Mouse (Mus musculus): ENCODE measurements around the gene Ryr1.
A peak's percentile ranks its signal among the peaks of the same experiment; 100 is the strongest.
"Not testable (repeated sequence)": the region's sequence is repeated elsewhere in the genome, so short reads cannot be mapped to it uniquely, and the experiment has no call there.

Gene Ryr1

DNA sequence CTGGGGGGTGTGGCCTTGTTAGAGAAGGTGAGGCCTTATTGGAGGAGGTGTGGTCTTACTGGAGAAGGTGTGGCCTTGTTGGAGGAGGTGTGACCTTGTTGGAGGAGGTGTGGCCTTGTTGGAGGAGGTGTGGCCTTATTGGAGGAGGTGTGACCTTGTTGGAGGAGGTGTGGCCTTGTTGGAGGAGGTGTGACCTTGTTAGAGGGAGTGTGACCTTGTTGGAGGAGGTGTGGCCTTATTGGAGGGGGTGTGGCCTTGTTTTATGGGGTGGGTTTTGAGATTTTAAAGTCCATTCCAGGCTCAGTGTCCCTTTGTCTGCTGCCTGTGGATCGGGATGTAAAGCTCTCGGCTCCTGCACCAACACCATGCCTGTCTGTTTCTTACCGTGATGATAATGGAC is 40.6 kb downstream of the Ryr1 start:
- DNase-seq (ENCODE audit: low read depth in 2 of 2, low spot score in 2 of 2): no peak

DNA sequence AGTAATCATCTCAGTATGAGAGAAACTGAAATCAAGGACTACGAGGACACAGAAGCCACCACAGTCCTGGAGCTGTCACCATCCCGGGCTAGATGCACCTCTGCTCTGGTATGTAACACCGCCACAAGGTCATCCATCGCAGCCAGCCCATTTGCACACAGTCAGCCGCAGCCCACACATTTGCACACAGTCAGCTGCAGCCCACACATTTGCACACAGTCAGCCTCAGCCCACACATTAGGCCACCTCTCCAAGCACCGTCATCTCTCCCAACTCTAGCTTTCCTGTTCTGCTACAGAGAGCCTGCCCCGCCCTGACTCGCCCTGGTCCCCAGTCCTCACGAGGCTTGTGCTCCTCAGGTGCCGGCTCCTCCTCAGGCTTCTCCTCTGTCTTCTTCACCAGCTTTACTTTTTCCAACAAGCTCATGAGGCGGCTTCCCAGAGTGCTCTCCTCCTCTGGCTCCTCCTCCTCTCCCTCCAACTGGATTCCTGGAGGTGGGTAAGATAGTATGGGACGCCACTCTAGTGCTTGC is 45.5 kb downstream of the Ryr1 start:
- no peak for DNase-seq (ENCODE audit: low read depth in 2 of 2, low spot score in 2 of 2)

DNA sequence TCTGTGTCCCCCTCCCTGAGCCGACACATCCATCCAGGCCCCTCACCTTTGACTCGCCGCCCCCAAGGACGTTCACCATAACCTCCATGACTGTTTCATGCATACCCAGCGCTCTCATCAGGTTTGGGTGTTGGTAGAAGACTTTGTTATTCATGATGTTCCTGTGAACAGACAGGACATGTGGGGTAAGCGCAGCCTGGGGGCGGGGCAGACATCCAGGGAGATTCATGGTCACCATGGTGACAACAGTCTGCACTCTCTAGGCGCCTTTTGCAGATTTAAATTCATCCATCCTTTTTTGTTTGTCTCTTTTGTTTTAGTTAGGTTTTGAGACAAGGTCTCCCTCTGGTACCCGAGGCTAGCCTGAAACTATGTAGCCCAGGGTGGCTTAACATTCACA is 48.0 kb downstream of the Ryr1 start:
- DNase-seq (ENCODE audit: low read depth in 2 of 2, low spot score in 2 of 2): no peak

DNA sequence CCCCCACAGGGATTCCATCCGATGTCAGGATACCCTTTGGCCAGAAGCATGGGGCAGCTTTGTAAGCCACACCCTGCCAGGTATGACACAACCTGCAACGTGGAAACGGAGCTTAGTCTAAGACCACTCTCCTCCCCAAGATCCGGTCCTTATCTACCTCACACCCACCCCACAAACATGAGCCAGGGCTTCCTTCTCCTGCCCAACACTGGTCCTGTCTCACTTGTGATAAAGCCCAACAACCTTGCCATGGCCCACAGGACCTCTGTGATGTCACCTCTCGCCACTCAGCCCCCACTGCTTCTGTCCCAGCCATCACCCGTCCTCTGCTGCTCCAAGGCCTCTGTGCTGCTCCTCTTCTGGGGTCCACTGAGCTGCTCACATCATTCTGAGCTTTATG is 49.8 kb downstream of the Ryr1 start:
- no peak for DNase-seq (ENCODE audit: low read depth in 2 of 2, low spot score in 2 of 2)

DNA sequence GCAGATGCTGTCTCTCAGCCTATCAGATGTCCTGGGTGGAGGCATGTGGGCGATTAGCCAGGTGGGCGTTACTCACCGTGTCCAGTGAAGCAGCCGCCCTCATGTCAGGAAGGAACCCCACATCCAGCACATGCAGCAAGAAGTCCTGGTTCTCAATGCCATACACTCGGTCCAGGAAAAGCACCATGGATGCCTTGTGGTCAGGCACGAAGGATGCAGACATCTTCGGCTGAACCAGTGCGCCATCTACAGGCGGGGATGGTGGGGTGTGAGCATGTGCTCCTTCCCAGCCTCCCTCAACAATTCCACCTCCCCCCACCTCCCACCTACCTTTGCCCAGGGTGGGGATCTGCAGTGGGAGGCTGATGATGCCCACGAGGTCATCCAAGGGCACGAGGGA is 52.3 kb downstream of the Ryr1 start:
- DNase-seq (ENCODE audit: low read depth in 2 of 2, low spot score in 2 of 2): no peak

DNA sequence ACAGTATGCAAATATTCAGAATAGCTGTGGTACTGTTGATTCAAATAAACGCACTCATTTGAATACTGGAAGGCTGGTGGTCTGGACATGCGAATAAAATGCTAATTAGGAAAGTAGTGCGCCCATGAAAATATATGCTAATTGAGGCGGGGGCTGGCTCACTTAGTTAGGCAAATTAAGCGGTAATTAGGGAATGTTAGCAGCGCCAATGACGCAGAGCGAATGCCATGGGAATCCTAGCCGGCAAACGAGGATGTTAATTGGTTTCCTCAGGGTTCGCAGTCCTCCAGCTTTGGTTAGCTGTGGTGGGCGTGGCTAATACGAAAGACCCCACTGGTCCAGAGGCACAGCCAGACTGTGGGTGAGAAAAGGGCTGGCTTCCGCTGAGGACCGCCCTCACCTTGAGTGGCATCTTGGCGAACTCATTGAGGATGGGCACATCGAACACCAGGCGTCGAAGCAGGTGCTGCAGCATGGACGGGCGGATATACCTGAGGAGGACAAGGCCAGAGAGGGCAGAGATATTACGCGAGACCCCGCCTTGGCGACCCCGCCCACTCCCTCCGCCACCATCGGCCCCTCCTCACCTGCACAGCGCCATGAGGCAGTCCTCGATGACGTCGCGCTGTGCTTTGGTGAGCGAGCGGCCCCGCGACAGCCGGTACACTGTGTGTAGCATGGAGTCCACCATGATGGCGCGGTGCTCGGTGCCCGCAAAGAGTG is 53.6 kb downstream of the Ryr1 start:
- DNase-seq (ENCODE audit: low read depth in 2 of 2, low spot score in 2 of 2): no peak

DNA sequence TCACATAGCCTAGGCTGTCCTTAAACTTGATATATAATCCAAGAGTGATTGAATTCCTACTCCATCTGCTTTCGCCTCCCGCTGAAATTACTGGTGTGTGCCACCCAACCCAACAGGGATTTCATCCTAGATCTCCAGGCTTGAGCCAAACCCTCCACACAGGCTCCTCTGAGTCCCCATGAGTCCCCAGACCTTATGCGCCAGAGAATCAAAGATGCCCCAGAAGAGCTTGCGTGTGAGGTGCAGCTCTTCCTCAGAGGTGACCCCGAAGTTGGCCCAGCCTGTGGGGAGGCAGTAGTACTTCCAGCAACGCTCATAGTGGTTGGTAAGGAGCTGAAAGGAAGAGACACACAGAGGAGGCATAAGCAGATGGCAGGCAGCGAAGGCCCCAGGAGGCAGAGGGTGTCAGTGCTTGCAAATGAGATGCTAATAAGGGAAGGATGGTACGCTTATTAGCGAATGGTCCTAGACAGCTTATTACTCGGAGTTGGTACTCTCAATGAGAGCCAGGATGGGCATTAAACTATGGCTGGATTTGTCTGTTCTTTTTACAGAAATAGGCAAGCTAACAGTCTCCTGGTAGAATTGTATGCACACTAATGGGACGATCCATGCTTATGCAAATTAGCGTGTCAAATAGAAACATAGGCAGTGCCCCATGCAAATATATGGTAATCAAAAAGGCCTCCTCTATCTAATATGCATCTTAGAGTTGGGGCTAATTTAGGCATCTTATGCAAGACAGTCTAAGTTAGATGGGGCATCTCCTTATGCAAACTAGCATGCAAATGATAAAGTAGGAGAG is 54.4 kb downstream of the Ryr1 start:
- DNase-seq (ENCODE audit: low read depth in 2 of 2, low spot score in 2 of 2): no peak

DNA sequence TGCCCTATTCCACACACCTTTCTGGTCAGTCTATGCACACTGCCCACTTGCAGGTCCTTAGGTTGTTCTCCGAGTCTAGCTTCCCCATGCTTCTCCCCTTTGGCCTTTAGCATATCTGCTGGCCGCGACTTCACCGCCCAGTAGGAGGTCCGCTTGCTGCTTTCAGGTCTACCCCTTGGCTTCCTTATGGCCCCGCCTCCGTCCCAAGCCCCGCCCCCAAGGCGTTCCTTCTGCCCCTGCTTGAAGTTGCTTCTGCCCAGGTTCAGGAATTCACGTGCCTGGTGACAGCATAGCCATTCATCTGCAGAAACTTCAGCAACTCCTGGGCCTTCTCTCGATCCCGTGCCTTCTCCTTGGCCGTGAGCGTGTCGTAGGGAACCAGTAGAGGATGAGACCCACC is 57.2 kb downstream of the Ryr1 start:
- DNase-seq (ENCODE audit: low read depth in 2 of 2, low spot score in 2 of 2): no peak

DNA sequence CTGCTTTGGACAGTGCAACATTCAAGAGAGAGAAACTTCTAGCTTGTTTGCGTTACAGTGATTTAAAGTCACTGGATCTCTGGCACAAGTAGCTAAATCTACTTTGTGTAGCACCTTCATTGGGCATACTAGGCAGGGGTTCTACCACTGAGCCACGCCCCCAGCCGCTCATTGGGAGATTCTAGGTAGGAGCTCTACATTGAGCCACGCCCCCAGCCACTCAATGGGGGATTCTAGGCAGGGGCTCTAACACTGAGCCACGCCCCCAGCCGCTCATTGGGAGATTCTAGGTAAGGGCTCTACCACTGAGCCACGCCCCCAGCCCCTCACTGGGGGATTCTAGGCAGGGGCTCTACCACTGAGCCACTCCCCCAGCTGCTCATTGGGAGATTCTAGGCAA is 61.5 kb downstream of the Ryr1 start:
- not testable (repeated sequence) for DNase-seq (ENCODE audit: low read depth in 2 of 2, low spot score in 2 of 2)

DNA sequence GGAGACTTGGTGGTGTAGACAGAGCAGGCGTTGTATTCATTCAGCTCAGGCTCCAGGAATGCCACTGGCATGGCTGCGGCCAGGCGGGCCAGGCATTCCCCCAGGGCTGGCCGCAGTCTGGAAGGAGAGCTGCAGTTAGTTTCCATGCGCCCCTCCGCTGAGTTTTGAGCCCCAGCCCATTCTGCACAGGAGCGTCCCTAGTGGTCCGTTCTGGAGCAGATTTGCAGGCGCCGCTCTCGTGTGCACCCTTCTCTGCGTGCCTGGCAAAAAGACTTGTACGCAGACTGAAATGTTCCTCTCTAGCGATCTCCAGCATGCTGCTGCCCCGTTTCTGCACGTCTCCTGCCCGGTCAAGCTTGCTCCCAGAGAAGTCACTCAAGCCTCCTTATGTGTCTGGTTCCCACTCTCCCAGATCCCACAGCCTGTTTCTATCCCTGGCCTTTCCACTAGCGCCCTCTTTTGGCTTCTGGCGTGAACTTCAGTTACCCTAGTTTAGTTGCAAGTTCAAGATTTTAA is 63.4 kb downstream of the Ryr1 start:
- DNase-seq (ENCODE audit: low read depth in 2 of 2, low spot score in 2 of 2): no peak

DNA sequence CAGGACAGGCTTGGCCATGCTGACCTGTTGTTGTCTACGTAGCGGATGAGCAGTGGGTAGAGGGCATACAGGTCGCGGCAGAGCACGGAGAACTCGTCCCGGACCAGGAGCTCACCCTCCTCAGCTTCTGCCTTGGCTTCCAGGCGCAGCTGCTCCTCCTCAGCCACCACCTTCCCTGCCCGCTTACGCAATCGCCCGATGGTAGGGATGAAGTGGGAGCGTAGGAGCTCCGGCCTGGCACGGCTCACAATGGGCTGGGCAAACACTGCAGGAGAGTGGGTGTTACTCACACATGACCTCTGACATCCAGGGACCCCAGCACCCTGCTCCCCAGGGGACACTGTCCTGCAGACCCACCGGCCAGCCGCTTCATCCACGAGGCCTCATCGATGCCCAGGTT is 65.5 kb downstream of the Ryr1 start:
- DNase-seq (ENCODE audit: low read depth in 2 of 2, low spot score in 2 of 2): no peak

DNA sequence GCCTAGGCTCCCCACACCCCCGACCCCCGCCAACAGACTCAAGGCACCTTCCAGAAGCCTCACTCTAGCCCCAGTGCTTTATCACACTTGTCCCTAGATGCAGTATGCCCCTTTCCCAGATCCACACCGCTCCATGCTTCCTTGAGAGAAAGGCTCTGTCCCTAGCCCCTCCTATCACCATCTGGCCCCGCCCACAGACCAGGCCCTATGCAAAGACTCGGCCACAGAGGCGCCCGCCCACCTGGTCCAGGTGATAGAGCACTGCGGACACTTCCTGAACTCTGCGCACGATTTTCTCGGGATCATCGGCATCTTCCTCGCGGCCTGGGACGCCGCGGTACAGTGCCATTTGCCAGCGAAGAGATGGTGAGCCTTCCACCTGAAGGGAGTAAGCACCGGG is 72.2 kb downstream of the Ryr1 start:
- DNase-seq (ENCODE audit: low read depth in 2 of 2, low spot score in 2 of 2): no peak

DNA sequence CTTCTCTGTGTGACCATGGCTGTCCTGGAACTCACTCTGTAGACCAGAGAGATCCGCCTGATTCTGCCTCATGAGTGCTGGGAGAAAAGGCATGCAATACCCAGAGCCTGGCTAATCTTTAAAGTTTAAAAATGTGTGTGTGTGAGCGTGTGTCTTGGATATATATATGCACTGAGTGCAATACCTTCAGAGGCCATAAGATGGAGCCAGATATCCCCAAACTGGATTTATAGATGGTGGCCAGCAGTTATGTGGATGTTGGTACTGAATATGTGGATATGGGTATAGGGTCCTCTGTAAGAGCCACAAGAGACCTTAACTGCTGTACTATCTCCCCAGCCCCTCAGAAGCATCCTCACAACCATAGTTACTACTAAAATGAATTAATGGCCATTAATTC is 74.2 kb downstream of the Ryr1 start:
- DNase-seq (ENCODE audit: low read depth in 2 of 2, low spot score in 2 of 2): peak in 1 of 2 experiments; percentile 9

DNA sequence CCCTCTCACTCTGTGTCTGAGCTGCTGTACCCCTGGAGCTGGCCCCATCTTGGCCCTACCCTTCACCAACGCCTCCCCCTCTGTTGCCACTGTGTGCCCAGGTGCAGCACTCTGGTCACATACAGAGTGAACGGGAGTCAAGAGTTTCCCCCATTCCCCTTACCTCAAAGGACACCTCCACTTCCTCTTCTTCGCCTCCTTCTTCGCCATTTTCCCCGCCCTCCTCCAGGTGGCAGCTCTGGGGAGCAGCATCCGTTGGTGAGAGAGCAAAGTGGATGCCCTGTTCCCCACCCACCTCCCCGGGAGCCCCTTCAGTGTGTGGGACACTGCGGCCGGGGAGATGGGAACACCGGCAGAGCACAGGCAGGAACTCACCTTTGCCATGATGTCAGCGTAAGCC is 76.4 kb downstream of the Ryr1 start:
- no peak for DNase-seq (ENCODE audit: low read depth in 2 of 2, low spot score in 2 of 2)

DNA sequence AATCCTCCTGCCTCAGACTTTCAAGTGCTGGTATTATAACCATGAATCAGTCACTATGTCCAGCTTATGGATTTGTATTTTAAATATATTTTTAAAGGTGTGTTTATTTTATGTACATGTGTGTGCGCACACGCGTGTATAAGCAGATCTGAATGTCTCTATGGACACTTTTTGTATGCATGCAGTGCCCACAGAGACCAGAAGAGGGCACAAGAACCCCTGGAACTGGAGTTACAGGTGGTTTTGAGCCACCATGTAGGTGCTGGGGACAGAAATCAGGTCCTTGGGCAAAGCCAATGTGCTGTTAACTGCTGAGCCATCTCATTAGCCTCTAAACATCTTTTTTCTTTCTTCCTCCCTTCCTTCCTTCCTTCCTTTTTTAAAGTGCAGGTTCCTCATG is 76.9 kb downstream of the Ryr1 start:
- DNase-seq (ENCODE audit: low read depth in 2 of 2, low spot score in 2 of 2): no peak

DNA sequence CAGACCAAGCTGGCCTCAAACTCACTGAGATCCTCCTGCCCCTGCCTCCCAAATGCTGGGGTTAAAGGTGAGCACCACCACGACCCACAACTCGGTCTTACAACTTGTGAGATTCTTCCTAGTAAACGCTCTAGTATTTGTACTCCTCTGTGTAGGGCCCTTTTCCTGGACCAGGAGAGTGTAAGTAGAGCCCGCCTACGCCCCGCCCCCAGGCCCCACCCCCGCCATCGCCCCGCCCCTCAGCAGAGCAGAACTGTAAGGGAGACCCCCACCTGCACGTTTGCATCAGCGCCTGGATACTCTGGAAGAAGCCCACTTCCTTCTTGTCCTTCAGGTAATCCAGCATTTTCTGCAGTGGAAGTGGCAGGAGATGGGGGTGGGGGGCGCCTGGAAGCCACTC is 78.4 kb downstream of the Ryr1 start:
- DNase-seq (ENCODE audit: low read depth in 2 of 2, low spot score in 2 of 2): no peak

DNA sequence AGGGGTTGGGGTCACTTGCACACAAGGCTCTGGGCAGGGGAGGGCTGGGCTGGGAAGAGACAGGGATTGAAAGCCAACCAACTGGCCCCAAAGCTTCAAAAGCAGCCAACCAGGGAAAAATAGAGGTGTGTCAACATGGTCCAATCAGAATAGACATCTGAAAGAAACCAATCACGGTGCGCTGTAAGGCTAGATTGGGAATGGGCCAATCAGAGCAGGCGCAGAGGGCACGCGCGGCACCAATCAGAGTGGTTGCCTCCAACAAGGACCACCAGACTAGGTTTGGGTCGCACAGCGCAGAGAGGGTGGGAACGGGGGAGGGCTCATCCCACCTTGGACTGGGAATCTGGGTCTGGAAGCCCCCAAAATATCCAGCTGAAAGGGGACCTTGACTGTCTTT is 80.7 kb downstream of the Ryr1 start:
- DNase-seq (ENCODE audit: low read depth in 2 of 2, low spot score in 2 of 2): no peak

DNA sequence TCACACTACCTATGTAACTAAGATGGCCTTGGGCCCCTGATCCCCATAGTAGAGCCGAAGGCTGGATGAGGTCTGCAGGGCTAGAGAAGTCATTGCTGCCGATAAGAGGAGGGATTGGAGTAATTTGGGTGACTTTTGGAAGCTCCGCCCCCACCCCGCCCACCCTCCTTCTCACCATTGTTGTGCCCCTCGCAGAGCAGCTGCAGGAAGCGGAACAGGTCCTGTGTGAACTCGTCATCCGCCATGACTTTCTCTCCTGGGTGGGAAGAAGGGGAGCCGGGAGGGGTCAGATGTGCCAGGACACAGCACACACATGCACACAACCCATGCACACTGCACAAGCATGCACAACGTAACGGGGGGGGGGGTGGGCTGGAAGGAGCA is 81.3 kb downstream of the Ryr1 start:
- no peak for DNase-seq (ENCODE audit: low read depth in 2 of 2, low spot score in 2 of 2)

DNA sequence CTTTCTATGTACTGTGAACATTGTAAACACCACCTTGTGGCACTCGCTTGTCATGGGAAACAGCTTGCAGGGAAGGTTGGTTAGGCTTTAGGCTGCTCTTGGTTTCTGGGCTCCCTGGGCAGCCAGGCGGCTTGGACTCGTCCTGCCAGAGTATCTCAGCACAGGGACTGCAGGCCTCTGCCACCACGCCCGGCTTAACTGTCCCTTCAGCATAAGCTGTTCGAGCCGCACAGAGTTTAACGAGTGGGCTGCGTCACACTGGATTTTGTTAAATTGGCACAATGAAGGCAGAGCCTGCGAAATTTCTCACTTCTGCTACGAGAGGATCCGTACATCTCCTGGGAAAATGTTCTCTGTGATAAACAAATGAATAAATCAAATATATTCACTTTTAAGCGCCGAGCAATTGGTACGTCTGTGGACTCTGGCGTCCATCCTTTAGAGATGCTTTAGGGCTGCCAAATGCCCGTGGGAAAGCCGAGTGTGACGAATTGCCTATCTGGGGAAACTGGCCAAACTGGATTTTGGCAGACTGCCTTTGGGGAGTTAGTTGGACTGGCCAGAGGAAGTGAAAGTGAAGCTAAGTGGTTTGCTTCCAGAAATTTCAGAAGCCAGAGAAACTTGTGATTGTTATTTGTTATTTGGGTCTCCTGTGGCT is 81.8 kb downstream of the Ryr1 start:
- DNase-seq (ENCODE audit: low read depth in 2 of 2, low spot score in 2 of 2): no peak

DNA sequence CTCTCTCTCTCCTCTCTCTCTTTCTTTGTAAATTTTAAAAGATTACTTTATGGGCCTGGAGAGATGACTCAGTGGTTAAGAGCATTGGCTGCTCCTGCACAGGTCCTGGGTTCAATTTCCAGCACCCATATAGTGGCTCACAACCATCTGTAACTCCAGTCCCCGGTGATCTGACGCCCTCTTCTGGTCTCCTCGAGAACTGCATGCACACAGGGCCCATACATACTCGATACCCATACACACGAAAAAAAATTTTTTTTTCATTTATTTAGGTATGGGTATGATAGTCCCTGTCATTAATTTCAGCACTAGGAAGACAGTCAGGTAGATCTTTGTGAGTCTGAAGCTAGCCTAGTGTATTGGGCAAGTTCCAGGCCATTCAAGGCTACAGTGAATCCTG is 83.8 kb downstream of the Ryr1 start:
- DNase-seq (ENCODE audit: low read depth in 2 of 2, low spot score in 2 of 2): no peak

DNA sequence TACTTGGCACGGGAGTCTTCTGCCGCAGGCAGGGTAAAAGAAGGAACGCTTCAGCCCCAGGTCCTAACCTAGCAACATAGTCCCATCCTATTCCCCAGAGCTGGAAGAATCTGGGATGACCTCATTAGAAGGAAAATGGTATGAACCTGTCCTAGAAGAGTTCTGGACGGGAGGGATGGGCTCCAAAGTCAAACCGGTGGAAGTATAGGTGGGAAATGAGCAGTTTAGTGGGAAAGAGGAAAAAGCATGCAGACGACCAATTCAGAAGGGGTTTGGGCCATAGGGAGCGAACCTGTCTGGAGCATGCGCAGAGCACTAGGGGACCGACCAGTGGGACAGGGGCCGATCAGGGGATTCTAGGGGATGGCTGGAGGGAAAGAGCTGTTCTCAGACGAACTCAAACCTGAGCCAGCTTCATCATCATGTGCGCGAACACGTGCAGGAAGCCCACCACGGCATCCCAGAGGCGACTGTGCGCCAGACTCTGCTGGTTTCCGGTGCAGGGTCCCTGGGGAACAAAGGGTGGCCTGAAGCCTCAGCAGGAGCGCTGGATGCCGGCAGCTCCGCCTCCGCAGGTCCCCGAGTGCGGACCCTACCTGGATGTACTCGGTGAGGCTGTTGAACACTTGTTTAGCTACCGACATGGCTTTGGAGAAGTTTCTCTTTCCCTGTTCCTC is 84.9 kb downstream of the Ryr1 start:
- DNase-seq (ENCODE audit: low read depth in 2 of 2, low spot score in 2 of 2): no peak

Measured in CD8-positive naive resting alpha-beta T cell, adult 2 months (primary cell).